Mouse (Mus musculus) ES-E14 (cell line): ENCODE results near the gene Sh3d21. TPM values are rescaled to one million over a fixed set of nuclear protein-coding genes. Genes with fewer than 3 reads are reported as not detected.

Source experiments
- DNase-seq: peaks from one replicate; pipeline ENCODE4 v3.0.0-alpha.2; 2013; ENCODE audit warnings: low read depth, low spot score
- H3K27ac ChIP-seq: 2 replicates; pipeline ENCODE4 v1.5.1; 2012; ENCODE audit warnings: low read depth, mild to moderate bottlenecking, low read length, moderate library complexity, mixed read lengths; ENCODE audit not compliant: poor library complexity, insufficient read depth, severe bottlenecking
- H3K36me3 ChIP-seq: 2 replicates; pipeline ENCODE4 v1.6.1; 2012; ENCODE audit warnings: mild to moderate bottlenecking, low read length, moderate library complexity, mixed read lengths; ENCODE audit not compliant: control insufficient read depth, poor library complexity, insufficient read depth, severe bottlenecking
- H3K4me1 ChIP-seq, 2 experiments: fragments of 150-350 bp in 1 of 2; sonication (generic) in 1 of 2; 2 replicates each; pipeline ENCODE4 v1.6.1; 2012; ENCODE audit warnings: low read length in 2 of 2, mild to moderate bottlenecking in 1 of 2, mixed read lengths in 1 of 2; ENCODE audit not compliant: control insufficient read depth in 2 of 2, insufficient read depth in 2 of 2, poor library complexity in 1 of 2
- H3K4me3 ChIP-seq, 2 experiments: fragments of 150-350 bp in 1 of 2; sonication (generic) in 1 of 2; 2 replicates each; pipeline ENCODE4 v1.5.1; 2012; ENCODE audit warnings: low read length in 2 of 2, low read depth in 1 of 2, mild to moderate bottlenecking in 1 of 2, mixed read lengths in 1 of 2; ENCODE audit not compliant: insufficient read depth in 1 of 2, poor library complexity in 1 of 2, severe bottlenecking in 1 of 2
- H3K9ac ChIP-seq: 2 replicates; pipeline ENCODE4 v1.6.1; 2012; ENCODE audit warnings: low read depth, mild to moderate bottlenecking, low read length, mixed read lengths; ENCODE audit not compliant: poor library complexity, insufficient read depth, severe bottlenecking
- H3K9me3 ChIP-seq: fragments of 150-350 bp; sonication (generic); 2 replicates; pipeline ENCODE4 v1.6.1; 2012; ENCODE audit warnings: low read depth, mild to moderate bottlenecking, low read length; ENCODE audit not compliant: control insufficient read depth, insufficient read depth
- CHD2 ChIP-seq: IDR thresholded peaks from 2 replicates; pipeline ENCODE4 v1.6.1; 2014; ENCODE audit warnings: mild to moderate bottlenecking, low read depth, low read length, inconsistent platforms
- HCFC1 ChIP-seq: IDR thresholded peaks from 2 replicates; pipeline ENCODE4 v1.6.1; 2012; ENCODE audit warnings: low read length, inconsistent platforms, borderline replicate concordance; ENCODE audit not compliant: insufficient read depth
- MAFK ChIP-seq: IDR thresholded peaks from 2 replicates; pipeline ENCODE4 v1.6.1; 2014; ENCODE audit warnings: mild to moderate bottlenecking, low read depth, low read length, inconsistent platforms; ENCODE audit not compliant: insufficient read depth
- ZC3H11A ChIP-seq: IDR thresholded peaks from 2 replicates; pipeline ENCODE4 v1.6.1; 2012; ENCODE audit warnings: low read depth, mild to moderate bottlenecking, inconsistent platforms, low read length, borderline replicate concordance
- ZNF384 ChIP-seq: IDR thresholded peaks from 2 replicates; pipeline ENCODE4 v1.6.1; 2012; ENCODE audit warnings: low read depth, low read length, inconsistent platforms
- in situ Hi-C, 2 experiments: fragments of 600-800 bp; cut with MboI; formaldehyde crosslinking; loops; one replicate each; pipeline ENCODE4 v1.15.1; 2025; ENCODE audit warnings: low sequenced_read_pairs in 2 of 2, inconsistent platforms in 1 of 2; ENCODE audit not compliant: unreplicated experiment in 2 of 2
- total RNA-seq: library from RNA; depleted of rRNA; stranded (reverse); fragments of 300-350 nt; gene quantifications from 2 replicates; pipeline ENCODE4 v1.2.3, GENCODE M21; 2012

The Sh3d21 gene
- total RNA-seq, 1 experiment, result 2.4 TPM

DNA sequence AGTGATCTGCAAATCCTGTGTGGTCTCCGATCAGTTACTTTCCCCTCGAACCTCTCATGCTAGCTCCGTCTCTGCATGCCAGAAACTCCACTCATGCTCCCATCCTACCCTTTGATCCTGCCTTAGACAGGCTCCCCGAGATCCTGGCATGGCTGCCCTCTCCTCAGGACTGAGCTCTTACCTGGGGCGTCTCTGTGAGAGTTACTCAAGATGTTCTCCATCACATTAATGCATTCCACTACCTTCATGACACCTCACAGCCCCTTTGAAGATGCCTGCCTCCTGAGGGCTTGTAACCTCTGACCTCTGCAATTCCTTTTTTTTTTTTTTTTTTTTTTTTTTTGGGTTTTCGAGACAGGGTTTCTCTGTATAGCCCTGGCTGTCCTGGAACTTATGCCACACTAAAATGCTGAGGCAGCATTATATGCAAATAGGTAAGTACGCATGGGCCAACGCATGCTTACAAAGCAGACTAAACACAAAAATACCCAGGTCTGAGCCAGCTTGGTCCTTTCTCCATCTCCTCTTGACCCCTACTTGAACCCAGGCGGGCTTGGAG is 16.2 kb downstream of the Sh3d21 start:
- in situ Hi-C loops, result no loop called here
- Histone ChIP-seq H3K9ac (peak overlapping the region; percentile 64; the same call in 1 of the 2 replicates), H3K36me3 (peaks cover 4% of the 10 kb centered on the region; the same call in 1 of the 2 replicates), H3K4me1 (peaks cover 4 to 27% of the 10 kb centered on the region in 2 experiments; a peak in 3 of 4 replicates), H3K27ac (no peak overlapping the region; the same call in 1 of the 2 replicates), H3K4me3 (peak overlapping the region; percentile 12 to 39; a peak in 2 of 4 replicates), H3K9me3 (no peaks in the 10 kb centered on the region)
- no peak for DNase-seq
- TF ChIP-seq MAFK, result peak; percentile 96
- TF ChIP-seq ZNF384, result peak; percentile 91
- TF ChIP-seq HCFC1, result no peak
- no peak for TF ChIP-seq CHD2
- no peak for TF ChIP-seq ZC3H11A

DNA sequence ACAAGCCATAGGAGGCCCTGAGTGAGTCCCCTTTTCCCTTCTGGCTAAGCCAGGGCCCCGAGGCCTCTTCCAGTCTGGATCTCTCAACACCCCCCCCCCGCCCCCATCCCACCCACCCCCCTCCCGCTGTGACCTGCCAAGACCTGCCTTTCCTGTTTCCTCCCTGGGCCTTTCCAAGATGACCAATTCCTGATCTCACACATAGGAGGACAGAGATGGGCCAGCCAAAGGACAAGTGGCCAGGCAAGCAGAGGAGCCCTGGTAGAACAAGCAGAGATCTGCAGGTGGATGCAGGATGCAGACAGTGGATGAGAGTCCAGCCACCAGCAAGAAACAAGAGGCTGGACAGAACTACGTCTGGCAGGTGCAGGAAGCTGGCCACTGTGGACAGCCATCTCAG is 17.9 kb downstream of the Sh3d21 start:
- Histone ChIP-seq H3K27ac (no peak overlapping the region), H3K36me3 (peaks cover 4% of the 10 kb centered on the region; the same call in 1 of the 2 replicates), H3K9me3 (no peaks in the 10 kb centered on the region), H3K4me3 (no peak overlapping the region), H3K4me1 (peaks cover 2 to 17% of the 10 kb centered on the region in 2 experiments; a peak in 3 of 4 replicates), H3K9ac (no peak overlapping the region)
- TF ChIP-seq HCFC1 (no peak), ZNF384 (no peak), ZC3H11A (no peak), CHD2 (no peak), MAFK (no peak)
- in situ Hi-C loops, result no loop called here
- DNase-seq, result no peak

DNA sequence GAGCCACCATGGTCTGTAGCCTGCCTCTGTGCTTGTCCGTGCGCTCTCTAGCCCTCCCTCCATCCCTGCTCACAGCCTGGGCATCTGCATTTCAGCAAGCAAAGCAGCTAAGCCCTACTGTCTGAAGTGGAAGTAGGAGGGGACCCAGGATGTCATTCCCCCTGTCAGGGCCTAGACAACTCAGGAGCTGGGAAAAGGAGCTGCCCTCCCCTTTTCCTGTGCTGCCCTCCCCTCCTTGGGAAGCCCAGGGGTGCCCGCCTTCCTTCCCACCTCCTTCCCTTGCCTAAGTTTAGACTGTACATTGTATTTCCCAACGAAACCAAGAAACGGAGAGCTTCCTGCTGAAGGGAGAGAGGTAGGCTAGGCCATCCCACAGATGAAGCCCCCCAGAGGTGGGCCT is 22.3 kb downstream of the Sh3d21 start:
- Histone ChIP-seq H3K27ac (no peak overlapping the region), H3K4me3 (no peak overlapping the region), H3K9me3 (no peaks in the 10 kb centered on the region), H3K36me3 (peaks cover 24% of the 10 kb centered on the region; the same call in 1 of the 2 replicates), H3K4me1 (no peaks in the 10 kb centered on the region; a peak in 1 of 4 replicates), H3K9ac (no peak overlapping the region)
- TF ChIP-seq HCFC1, result no peak
- TF ChIP-seq ZNF384, result no peak
- TF ChIP-seq ZC3H11A, result no peak
- no peak for TF ChIP-seq CHD2
- no peak for TF ChIP-seq MAFK
- DNase-seq, result no peak
- in situ Hi-C loops, result no loop called here

DNA sequence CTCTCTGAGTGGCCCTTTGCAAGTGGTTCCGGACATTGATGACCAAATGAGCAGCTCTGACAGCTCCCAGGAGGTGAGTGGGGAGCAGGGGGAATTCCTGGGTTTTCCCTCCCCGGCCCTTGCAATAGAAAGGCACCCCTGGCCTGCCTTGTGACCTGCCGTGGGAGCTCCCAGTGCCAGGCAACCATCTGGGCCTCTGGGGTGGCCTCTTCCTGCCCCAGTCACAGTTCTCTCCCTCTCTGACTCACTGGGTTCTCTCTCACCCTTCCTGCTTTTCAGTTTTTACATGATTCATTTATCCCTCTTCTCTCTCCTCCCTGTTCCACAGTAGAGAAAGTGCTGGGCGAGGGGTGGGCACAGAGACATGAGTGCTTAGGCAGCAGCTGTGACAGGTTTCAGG is 25.5 kb downstream of the Sh3d21 start:
- no peak for DNase-seq
- in situ Hi-C loops, result no loop called here
- no peak overlapping the region for H3K27ac ChIP-seq
- H3K36me3 ChIP-seq, result peaks cover 31% of the 10 kb centered on the region; the same call in 1 of the 2 replicates
- no peaks in the 10 kb centered on the region; a peak in 1 of 4 replicates for H3K4me1 ChIP-seq
- no peak overlapping the region for H3K9ac ChIP-seq
- no peaks in the 10 kb centered on the region for H3K9me3 ChIP-seq
- no peak for TF ChIP-seq HCFC1
- no peak for TF ChIP-seq CHD2
- no peak for TF ChIP-seq ZNF384
- H3K4me3 ChIP-seq, result no peak overlapping the region

DNA sequence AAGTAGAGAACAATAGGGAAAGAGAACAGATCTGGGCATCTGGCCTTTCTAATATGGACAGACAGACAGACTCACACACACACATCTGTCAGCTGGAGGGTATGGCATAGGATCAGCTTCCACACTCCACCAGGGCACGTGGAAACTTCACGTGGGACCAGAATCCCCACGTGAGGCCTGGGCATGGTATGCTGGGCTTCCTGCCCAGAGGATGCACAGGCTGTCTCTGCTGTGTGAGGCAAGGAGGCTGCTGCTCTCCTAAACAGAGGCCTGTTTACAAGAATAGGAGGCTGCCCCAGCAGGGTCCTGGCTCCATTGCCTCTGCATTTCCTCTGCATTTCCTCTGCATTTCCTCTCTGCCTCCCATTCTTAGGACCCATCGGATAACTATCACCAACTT is 28.7 kb downstream of the Sh3d21 start:
- no peaks in the 10 kb centered on the region for H3K9me3 ChIP-seq
- in situ Hi-C loops, result no loop called here
- H3K36me3 ChIP-seq, result peaks cover 35% of the 10 kb centered on the region
- no peak overlapping the region for H3K27ac ChIP-seq
- DNase-seq, result no peak
- no peaks in the 10 kb centered on the region; a peak in 1 of 4 replicates for H3K4me1 ChIP-seq
- H3K9ac ChIP-seq, result no peak overlapping the region
- TF ChIP-seq CHD2 (no peak), HCFC1 (no peak), ZNF384 (no peak), MAFK (no peak), ZC3H11A (no peak)
- H3K4me3 ChIP-seq, result no peak overlapping the region
